Mouse (Mus musculus) stomach, embryonic 16.5 days (tissue): ENCODE data around the gene Kctd20. TPM values are rescaled to one million over a fixed set of nuclear protein-coding genes. Genes with fewer than 3 reads are reported as not detected.

ENCODE experiments used
- ATAC-seq: fragments of 200-750 bp; cut with Nextera tagmentation; 2 replicates; pipeline ENCODE4 v1.8.0; 2017; ENCODE audit warnings: moderate number of reproducible peaks, moderate TSS enrichment; ENCODE audit not compliant: insufficient read depth, low FRiP score
- H3K27ac ChIP-seq: fragments of 300-500 bp; sonication (generic); 2 replicates; pipeline ENCODE4 v1.5.1; 2014; ENCODE audit warnings: low read length
- H3K27me3 ChIP-seq: fragments of 300-500 bp; sonication (generic); 2 replicates; pipeline ENCODE4 v1.6.1; 2014; ENCODE audit warnings: low read length, control low read depth, mixed read lengths; ENCODE audit not compliant: control insufficient read depth, insufficient read depth
- H3K36me3 ChIP-seq: fragments of 300-500 bp; sonication (generic); 2 replicates; pipeline ENCODE4 v1.6.1; 2014; ENCODE audit warnings: low read length; ENCODE audit not compliant: control insufficient read depth, insufficient read depth
- H3K4me1 ChIP-seq: fragments of 300-500 bp; sonication (generic); 2 replicates; pipeline ENCODE4 v1.6.1; 2014; ENCODE audit warnings: low read length, control low read depth, mixed read lengths; ENCODE audit not compliant: control insufficient read depth, insufficient read depth
- H3K4me2 ChIP-seq: fragments of 300-500 bp; sonication (generic); 2 replicates; pipeline ENCODE4 v1.6.1; 2014; ENCODE audit warnings: low read depth, low read length, mixed read lengths
- H3K4me3 ChIP-seq: fragments of 300-500 bp; sonication (generic); replicated peaks from 2 replicates; pipeline ENCODE4 v1.5.1; 2014; ENCODE audit warnings: mild to moderate bottlenecking, low read length
- H3K9ac ChIP-seq: fragments of 300-500 bp; sonication (generic); 2 replicates; pipeline ENCODE4 v1.6.1; 2014; ENCODE audit warnings: low read length
- H3K9me3 ChIP-seq: fragments of 300-500 bp; sonication (generic); replicated peaks from 2 replicates; pipeline ENCODE4 v1.6.1; 2016; ENCODE audit warnings: low read length, control low read depth; ENCODE audit not compliant: control insufficient read depth
- WGBS: fragments of 180-500 bp; shearing (Covaris S2); extraction: QIAGEN DNeasy Blood & Tissue Kit; methylation state at CpG from one replicate; pipeline ENCODE4 v1.1.7; 2014; 5-methylcytosine and 5-hydroxymethylcytosine counted together
- polyA plus RNA-seq: library from polyadenylated mRNA; unstranded; fragments of >200 nt; fragmentation: Nextera tagmentation; extraction: Ambion mirVana; gene quantifications from 2 replicates; pipeline ENCODE4 v1.2.1, GENCODE M21; 2015

The Kctd20 gene
- polyA plus RNA-seq, 1 experiment from 2014 or later = 78.3 TPM

- Histone ChIP-seq H3K9me3 (no peaks in the 10 kb centered on the region), H3K36me3 (no peaks in the 10 kb centered on the region), H3K4me1 (no peaks in the 10 kb centered on the region; the same call in 1 of the 2 replicates), H3K9ac (no peak within 1 kb of the TSS), H3K4me2 (no peak within 1 kb of the TSS), H3K27ac (no peak within 1 kb of the TSS), H3K4me3 (no peak within 1 kb of the TSS), H3K27me3 (no peaks in the 10 kb centered on the region)
- no peak for ATAC-seq
- WGBS = 67% methylated on average over 12 of the region's 12 CpGs
Measured at GRCm38 (mm10) chr17:28915060-28915628, 36.6 kb upstream of the Kctd20 start, which contains the start of gene 4930539E08Rik. Gene 4930539E08Rik, minus strand, starts transcription at chr17:28915324.

GRCm38 (mm10) chr17:28916520-28916919, 35.2 kb upstream of the Kctd20 start:
- Histone ChIP-seq H3K4me1 (no peaks in the 10 kb centered on the region; the same call in 1 of the 2 replicates), H3K4me3 (no peak overlapping the region), H3K27me3 (no peaks in the 10 kb centered on the region), H3K9ac (no peak overlapping the region), H3K9me3 (no peaks in the 10 kb centered on the region), H3K36me3 (no peaks in the 10 kb centered on the region), H3K4me2 (no peak overlapping the region), H3K27ac (no peak overlapping the region)
- 90% methylated on average over 1 of the region's 1 CpGs for WGBS
- ATAC-seq = no peak

GRCm38 (mm10) chr17:28921086-28921485, 30.7 kb upstream of the Kctd20 start:
- ATAC-seq = peak; percentile 25; the same call in 1 of the 2 replicates
- Histone ChIP-seq H3K4me2 (no peak overlapping the region), H3K9ac (no peak overlapping the region), H3K27ac (no peak overlapping the region), H3K27me3 (no peaks in the 10 kb centered on the region), H3K4me3 (no peak overlapping the region), H3K4me1 (no peaks in the 10 kb centered on the region), H3K9me3 (no peaks in the 10 kb centered on the region), H3K36me3 (no peaks in the 10 kb centered on the region)
- WGBS = 61% methylated on average over 8 of the region's 8 CpGs

GRCm38 (mm10) chr17:28922096-28922495, 29.7 kb upstream of the Kctd20 start:
- Histone ChIP-seq H3K9ac (no peak overlapping the region), H3K36me3 (no peaks in the 10 kb centered on the region), H3K4me2 (no peak overlapping the region), H3K4me1 (no peaks in the 10 kb centered on the region), H3K27ac (no peak overlapping the region), H3K27me3 (no peaks in the 10 kb centered on the region), H3K4me3 (no peak overlapping the region), H3K9me3 (no peaks in the 10 kb centered on the region)
- 55% methylated on average over 6 of the region's 6 CpGs for WGBS
- ATAC-seq = no peak

GRCm38 (mm10) chr17:28924957-28925595, 26.7 kb upstream of the Kctd20 start:
- H3K27me3 ChIP-seq = no peaks in the 10 kb centered on the region
- H3K9me3 ChIP-seq = no peaks in the 10 kb centered on the region
- ATAC-seq = no peak
- H3K27ac ChIP-seq = no peak overlapping the region
- peaks cover 4% of the 10 kb centered on the region for H3K4me1 ChIP-seq
- H3K4me2 ChIP-seq = no peak overlapping the region
- WGBS = 74% methylated on average over 8 of the region's 8 CpGs
- H3K9ac ChIP-seq = no peak overlapping the region
- H3K36me3 ChIP-seq = no peaks in the 10 kb centered on the region
- H3K4me3 ChIP-seq = no peak overlapping the region

- H3K36me3 ChIP-seq = no peaks in the 10 kb centered on the region
- no peak overlapping the region for H3K4me2 ChIP-seq
- H3K27me3 ChIP-seq = no peaks in the 10 kb centered on the region
- H3K9ac ChIP-seq = 0 out of 2 replicates have a peak overlapping the region, but pooled peaks have one; percentile 12
- H3K9me3 ChIP-seq = no peaks in the 10 kb centered on the region
- 17% methylated on average over 13 of the region's 13 CpGs for WGBS
- ATAC-seq = no peak
- H3K27ac ChIP-seq = no peak overlapping the region
- H3K4me3 ChIP-seq = no peak overlapping the region
- peaks cover 16% of the 10 kb centered on the region for H3K4me1 ChIP-seq
Measured at GRCm38 (mm10) chr17:28926380-28926779, 25.4 kb upstream of the Kctd20 start.

- 42% methylated on average over 15 of the region's 15 CpGs for WGBS
Measured at GRCm38 (mm10) chr17:28926866-28927635, 24.7 kb upstream of the Kctd20 start.

GRCm38 (mm10) chr17:28928004-28928403, 23.7 kb upstream of the Kctd20 start:
- Histone ChIP-seq H3K4me3 (no peak overlapping the region), H3K27ac (no peak overlapping the region), H3K4me2 (no peak overlapping the region), H3K9me3 (no peaks in the 10 kb centered on the region), H3K9ac (no peak overlapping the region), H3K27me3 (no peaks in the 10 kb centered on the region), H3K36me3 (no peaks in the 10 kb centered on the region), H3K4me1 (peaks cover 20% of the 10 kb centered on the region)
- ATAC-seq = no peak
- 70% methylated on average over 9 of the region's 9 CpGs for WGBS

More at GRCm38 (mm10) chr17:28926866-28927635, 24.7 kb upstream of the Kctd20 start:
- H3K27ac ChIP-seq = no peak overlapping the region
- no peaks in the 10 kb centered on the region for H3K27me3 ChIP-seq
- H3K9me3 ChIP-seq = no peaks in the 10 kb centered on the region
- no peaks in the 10 kb centered on the region for H3K36me3 ChIP-seq
- no peak overlapping the region for H3K4me3 ChIP-seq
- H3K9ac ChIP-seq = no peak overlapping the region
- H3K4me1 ChIP-seq = peaks cover 20% of the 10 kb centered on the region
- ATAC-seq = no peak
- H3K4me2 ChIP-seq = no peak overlapping the region

GRCm38 (mm10) chr17:28929369-28929768, 22.4 kb upstream of the Kctd20 start:
- H3K4me2 ChIP-seq = no peak overlapping the region
- ATAC-seq = no peak

More at GRCm38 (mm10) chr17:28929369-28929768, 22.4 kb upstream of the Kctd20 start:
- H3K36me3 ChIP-seq = no peaks in the 10 kb centered on the region
- H3K27me3 ChIP-seq = no peaks in the 10 kb centered on the region
- no peaks in the 10 kb centered on the region for H3K9me3 ChIP-seq
- no peak overlapping the region for H3K27ac ChIP-seq
- H3K4me3 ChIP-seq = no peak overlapping the region
- no peak overlapping the region for H3K9ac ChIP-seq
- peaks cover 20% of the 10 kb centered on the region for H3K4me1 ChIP-seq
- 88% methylated on average over 4 of the region's 4 CpGs for WGBS
